Mouse (Mus musculus) right cerebral cortex, postnatal 25 days (tissue): ENCODE results near the gene Slc5a5.

Experiments
- DNase-seq: peaks from one replicate; pipeline ENCODE4 v3.0.0; 2022

Gene Slc5a5

GRCm38 (mm10) chr8:70892022-70892895, at the start of gene Slc5a5:
Slc5a5 (minus strand) TSS chr8:70892757.
- no peak for DNase-seq

GRCm38 (mm10) chr8:70941478-70941877, 48.9 kb upstream of the Slc5a5 start:
- no peak for DNase-seq

- DNase-seq = no peak
These were observed 44.6 kb upstream of the Slc5a5 start for GRCm38 (mm10) chr8:70937200-70937599.

- no peak for DNase-seq
These were observed 42.2 kb upstream of the Slc5a5 start for GRCm38 (mm10) chr8:70934786-70935185.

- no peak for DNase-seq
These were observed 40.5 kb upstream of the Slc5a5 start for GRCm38 (mm10) chr8:70933036-70933435.

GRCm38 (mm10) chr8:70931731-70932130, 39.2 kb upstream of the Slc5a5 start:
- DNase-seq = no peak

DNA sequence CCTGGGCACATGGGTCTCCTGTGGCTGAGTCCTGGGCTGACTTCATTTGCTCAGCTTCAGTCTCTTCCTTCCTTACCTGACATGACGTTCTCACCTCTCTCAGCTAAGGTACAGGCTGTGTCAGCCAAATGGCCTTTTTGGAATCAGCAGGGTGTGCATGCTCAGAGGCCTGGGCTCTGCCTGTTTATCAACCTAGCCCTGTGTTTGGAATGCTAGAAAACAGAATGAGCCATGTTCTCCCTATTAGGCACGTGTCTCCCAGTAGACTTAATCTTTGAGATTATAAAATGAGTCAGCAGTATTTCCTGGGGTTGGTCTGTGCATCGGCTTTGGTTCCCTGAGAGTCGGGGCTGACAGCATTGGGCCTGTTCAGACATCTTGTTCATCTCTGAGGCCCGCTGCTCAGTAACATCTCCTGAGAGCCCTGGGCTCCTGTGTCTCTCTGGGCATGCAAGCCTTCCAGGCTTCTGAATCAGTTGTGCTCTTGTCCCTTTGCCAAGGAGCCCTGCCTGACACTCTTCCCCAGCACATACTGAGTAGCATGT, 36.3 kb upstream of the Slc5a5 start:
- no peak for DNase-seq

GRCm38 (mm10) chr8:70928096-70928495, 35.5 kb upstream of the Slc5a5 start:
- no peak for DNase-seq

- no peak for DNase-seq
These were observed 33.8 kb upstream of the Slc5a5 start for GRCm38 (mm10) chr8:70926396-70926795.

DNA sequence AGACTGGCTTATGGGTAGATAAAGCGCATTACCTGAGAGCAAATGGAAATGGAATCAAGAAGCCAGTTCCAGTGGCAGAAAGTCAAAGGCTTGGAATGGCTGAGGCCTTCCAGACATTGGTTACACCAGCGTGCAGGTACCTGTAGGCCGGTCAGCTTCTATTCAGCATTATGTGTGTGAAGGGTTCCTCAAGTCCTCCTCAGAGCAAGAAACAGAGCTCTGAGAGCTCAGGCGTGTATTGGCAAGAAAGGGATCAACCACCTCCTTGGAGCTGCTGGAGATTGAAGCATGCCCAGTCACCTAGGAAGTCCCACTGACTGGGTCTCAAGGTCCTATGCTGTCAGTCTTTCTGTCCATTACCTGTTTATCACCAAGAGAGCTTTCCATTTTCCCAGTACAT, 33.2 kb upstream of the Slc5a5 start:
- no peak for DNase-seq

- no peak for DNase-seq
These were observed 31.6 kb upstream of the Slc5a5 start for GRCm38 (mm10) chr8:70924151-70924550.

- DNase-seq = no peak
These were observed 27.7 kb upstream of the Slc5a5 start for GRCm38 (mm10) chr8:70920049-70920922.

DNA sequence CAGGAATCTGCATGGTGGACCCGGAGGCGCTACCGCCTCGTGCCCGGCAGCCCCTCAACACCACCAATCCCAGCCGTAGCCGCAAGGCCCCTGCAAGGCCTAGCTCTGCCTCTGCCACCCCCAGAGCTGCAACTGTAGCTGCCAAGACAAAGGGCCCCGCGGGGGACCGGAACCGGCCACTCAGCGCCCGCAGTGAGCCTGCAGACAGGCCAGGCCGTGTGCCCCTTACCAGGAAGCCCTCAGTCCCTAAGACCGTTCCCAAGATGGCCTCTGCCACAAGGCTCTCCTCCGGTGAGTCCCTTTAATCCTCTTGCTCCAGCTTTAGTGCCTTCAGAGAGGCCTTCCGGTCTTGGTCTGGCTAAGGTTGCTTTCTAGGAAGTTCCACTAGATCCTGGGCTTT, 22.1 kb upstream of the Slc5a5 start:
- no peak for DNase-seq

GRCm38 (mm10) chr8:70913523-70913922, 21.0 kb upstream of the Slc5a5 start:
- DNase-seq = no peak

GRCm38 (mm10) chr8:70912955-70913354, 20.4 kb upstream of the Slc5a5 start:
- DNase-seq = no peak

DNA sequence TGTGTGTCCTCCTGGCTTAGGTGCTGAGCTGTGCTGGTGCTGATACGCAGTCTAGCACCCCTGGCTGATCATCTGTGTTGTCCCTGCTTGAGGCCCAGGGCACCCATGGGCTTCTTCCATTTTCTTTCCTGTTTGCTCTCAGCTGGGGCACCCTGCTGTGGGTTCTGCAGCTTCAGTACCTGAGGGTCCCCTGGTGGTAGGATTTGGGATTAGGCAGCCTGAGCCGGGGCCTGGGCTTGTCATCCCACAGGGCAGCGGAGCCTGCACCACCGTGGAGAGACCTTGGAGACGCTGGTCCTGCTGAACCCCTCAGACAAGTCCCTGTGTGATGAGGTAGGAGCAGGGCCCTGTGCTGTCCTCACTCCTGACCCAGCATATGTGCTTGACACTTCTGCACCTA, 19.0 kb upstream of the Slc5a5 start:
- no peak for DNase-seq

GRCm38 (mm10) chr8:70907518-70907917, 15.0 kb upstream of the Slc5a5 start:
- no peak for DNase-seq

- peak; percentile 85 for DNase-seq
These were observed 13.5 kb upstream of the Slc5a5 start, which contains the start of gene Map1s for GRCm38 (mm10) chr8:70905831-70906736. Map1s (plus strand) TSS chr8:70905932.

DNA sequence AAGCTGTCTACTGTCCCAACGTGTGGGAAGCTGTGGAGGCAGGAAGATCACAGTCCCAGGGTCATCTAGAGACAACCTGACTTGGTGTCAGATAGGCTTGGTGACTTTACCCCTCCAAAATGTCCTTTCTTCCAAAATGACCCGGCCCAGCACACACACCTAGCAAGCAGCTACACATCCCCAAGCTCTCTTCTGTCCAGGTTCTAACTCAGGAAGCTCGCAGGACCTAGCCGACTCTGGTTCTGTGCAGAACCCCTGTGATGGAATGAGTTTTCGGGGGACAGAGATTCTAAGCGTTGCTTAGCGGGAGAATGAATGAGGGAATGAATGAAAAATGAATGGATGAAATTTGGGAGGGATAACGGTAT, 12.9 kb upstream of the Slc5a5 start:
- no peak for DNase-seq

- DNase-seq = no peak
These were observed 12.0 kb upstream of the Slc5a5 start for GRCm38 (mm10) chr8:70904532-70904931.

- DNase-seq = no peak
These were observed 11.0 kb upstream of the Slc5a5 start for GRCm38 (mm10) chr8:70903582-70903981.

DNA sequence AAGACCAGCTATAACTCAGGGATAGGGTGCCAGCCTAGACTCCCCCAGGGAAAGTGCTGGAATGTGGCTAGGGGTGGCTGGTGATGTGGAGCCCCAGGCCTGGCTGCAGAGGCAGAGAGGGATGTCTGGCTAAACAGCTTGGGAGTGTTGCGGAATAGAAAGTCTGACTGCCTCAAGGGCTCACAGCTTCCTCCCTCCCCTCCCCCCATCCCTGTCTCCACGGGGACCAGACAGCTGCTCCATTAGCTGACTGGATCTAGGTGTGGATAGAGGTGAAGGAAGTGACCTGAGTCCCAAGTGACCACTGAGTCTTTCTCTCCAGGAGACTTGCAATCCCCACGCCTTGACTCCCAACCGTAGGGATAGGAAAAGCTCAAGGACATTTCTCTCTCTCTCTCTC, 10.6 kb upstream of the Slc5a5 start:
- no peak for DNase-seq
